Mouse (Mus musculus) heart, embryonic 15.5 days (tissue): ENCODE measurements around the gene Map3k13. TPM values are rescaled to one million over a fixed set of nuclear protein-coding genes. Genes with fewer than 3 reads are reported as not detected.

Experiments
- ATAC-seq: fragments of 200-750 bp; cut with Nextera tagmentation; replicated peaks from 2 replicates; pipeline ENCODE4 v1.8.0; 2017; ENCODE audit warnings: low read depth, moderate TSS enrichment; ENCODE audit not compliant: insufficient number of reproducible peaks, insufficient read depth, low FRiP score
- H3K27ac ChIP-seq: fragments of 300-500 bp; sonication (generic); 2 replicates; pipeline ENCODE4 v1.5.1; 2015; ENCODE audit warnings: mild to moderate bottlenecking, inconsistent platforms
- H3K27me3 ChIP-seq: fragments of 300-500 bp; sonication (generic); 2 replicates; pipeline ENCODE4 v1.6.1; 2015; ENCODE audit warnings: inconsistent platforms
- H3K36me3 ChIP-seq: fragments of 300-500 bp; sonication (generic); 2 replicates; pipeline ENCODE4 v1.6.1; 2015; ENCODE audit warnings: mild to moderate bottlenecking, inconsistent platforms
- H3K4me1 ChIP-seq: fragments of 300-500 bp; sonication (generic); replicated peaks from 2 replicates; pipeline ENCODE4 v1.6.1; 2015; ENCODE audit warnings: inconsistent platforms
- H3K4me2 ChIP-seq: fragments of 300-500 bp; sonication (generic); 2 replicates; pipeline ENCODE4 v1.6.1; 2015; ENCODE audit warnings: inconsistent platforms, mild to moderate bottlenecking, moderate library complexity
- H3K4me3 ChIP-seq: fragments of 300-500 bp; sonication (generic); 2 replicates; pipeline ENCODE4 v1.5.1; 2015; ENCODE audit warnings: mild to moderate bottlenecking, inconsistent platforms
- H3K9ac ChIP-seq: fragments of 300-500 bp; sonication (generic); 2 replicates; pipeline ENCODE4 v1.6.1; 2015; ENCODE audit warnings: mild to moderate bottlenecking, inconsistent platforms
- H3K9me3 ChIP-seq: fragments of 300-500 bp; sonication (generic); replicated peaks from 2 replicates; pipeline ENCODE4 v1.6.1; 2016; ENCODE audit warnings: inconsistent platforms
- WGBS: fragments of 180-500 bp; shearing (Covaris S2); methylation state at CpG from one replicate; pipeline ENCODE4 v1.1.7; 2015; ENCODE audit warnings: mixed read lengths; 5-methylcytosine and 5-hydroxymethylcytosine counted together
- polyA plus RNA-seq: library from polyadenylated mRNA; unstranded; fragments of >200 nt; fragmentation: Nextera tagmentation; extraction: Ambion mirVana; gene quantifications from 2 replicates; pipeline ENCODE4 v1.2.1, GENCODE M21; 2015

Map3k13 gene
- polyA plus RNA-seq, 1 experiment from 2014 or later: 0.60 TPM

DNA sequence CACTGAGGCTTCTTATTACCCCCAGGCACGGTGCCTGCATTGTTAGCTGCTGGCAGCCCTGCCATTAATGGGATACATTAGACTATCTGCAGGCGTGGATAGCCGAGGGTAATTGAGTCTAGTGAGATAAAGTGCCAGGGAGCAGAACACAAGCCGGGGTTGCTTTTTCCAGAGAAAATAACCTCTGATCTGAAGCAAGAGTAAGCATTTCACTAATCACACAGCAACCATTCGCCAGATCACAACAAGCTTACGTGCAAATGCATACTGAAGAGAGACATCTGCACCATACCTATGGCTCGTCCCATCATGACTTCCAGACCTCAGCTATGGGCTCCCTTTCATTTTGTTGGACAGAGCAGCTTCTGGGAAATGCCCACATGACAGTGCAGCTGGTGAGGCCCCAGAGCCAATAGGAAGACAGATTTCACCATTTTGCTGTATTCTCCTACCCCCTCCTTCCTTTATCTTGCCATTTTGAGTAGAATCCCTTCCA lies 59.3 kb downstream of the Map3k13 start:
- Histone ChIP-seq H3K27ac (no peak overlapping the region), H3K9me3 (no peaks in the 10 kb centered on the region), H3K36me3 (no peaks in the 10 kb centered on the region), H3K4me2 (no peak overlapping the region), H3K4me3 (no peak overlapping the region), H3K27me3 (no peaks in the 10 kb centered on the region), H3K4me1 (0 out of 2 replicates have a peak, but pooled peaks cover 5% of the 10 kb centered on the region), H3K9ac (no peak overlapping the region)
- 62% methylated on average over 7 of the region's 7 CpGs for WGBS
- no peak for ATAC-seq

DNA sequence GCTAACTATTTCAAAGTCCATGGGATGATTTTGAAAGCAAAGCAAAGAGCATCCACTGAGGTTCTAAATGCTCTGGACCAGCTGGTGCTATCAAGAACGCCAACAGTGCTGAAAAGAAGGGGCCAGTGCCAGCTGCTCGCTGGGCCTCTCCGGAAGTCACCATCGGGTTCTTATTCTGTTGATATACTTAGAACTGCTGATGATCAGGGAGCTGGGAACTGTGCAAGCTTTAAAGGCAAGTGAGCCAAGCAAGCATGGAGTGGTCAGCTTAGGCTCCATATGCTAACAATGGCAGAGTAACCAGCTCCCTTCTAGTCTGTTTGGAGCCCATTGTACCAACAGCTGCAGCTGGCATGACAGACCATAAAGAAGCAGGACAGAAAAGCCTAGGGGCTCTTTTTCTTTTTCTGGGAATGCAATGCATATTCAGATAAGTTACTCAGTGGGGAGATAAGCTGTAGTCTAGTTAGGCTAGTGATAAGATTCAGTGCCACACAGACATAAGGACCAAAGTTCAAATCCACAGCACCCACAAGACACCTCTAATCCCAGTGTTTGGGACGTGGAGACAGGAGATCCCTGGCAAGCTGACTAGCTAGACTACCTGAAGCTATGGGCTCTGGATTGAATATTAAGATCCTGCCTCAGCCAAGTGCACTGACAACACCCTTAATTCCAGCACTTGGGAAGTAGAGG lies 60.6 kb downstream of the Map3k13 start:
- H3K9me3 ChIP-seq: no peaks in the 10 kb centered on the region
- no peak overlapping the region for H3K4me3 ChIP-seq
- H3K4me1 ChIP-seq: 0 out of 2 replicates have a peak, but pooled peaks cover 5% of the 10 kb centered on the region
- no peak overlapping the region for H3K9ac ChIP-seq
- no peak overlapping the region for H3K27ac ChIP-seq
- H3K36me3 ChIP-seq: no peaks in the 10 kb centered on the region
- H3K27me3 ChIP-seq: no peaks in the 10 kb centered on the region
- no peak overlapping the region for H3K4me2 ChIP-seq
- WGBS: 77% methylated on average over 5 of the region's 5 CpGs
- no peak for ATAC-seq

DNA sequence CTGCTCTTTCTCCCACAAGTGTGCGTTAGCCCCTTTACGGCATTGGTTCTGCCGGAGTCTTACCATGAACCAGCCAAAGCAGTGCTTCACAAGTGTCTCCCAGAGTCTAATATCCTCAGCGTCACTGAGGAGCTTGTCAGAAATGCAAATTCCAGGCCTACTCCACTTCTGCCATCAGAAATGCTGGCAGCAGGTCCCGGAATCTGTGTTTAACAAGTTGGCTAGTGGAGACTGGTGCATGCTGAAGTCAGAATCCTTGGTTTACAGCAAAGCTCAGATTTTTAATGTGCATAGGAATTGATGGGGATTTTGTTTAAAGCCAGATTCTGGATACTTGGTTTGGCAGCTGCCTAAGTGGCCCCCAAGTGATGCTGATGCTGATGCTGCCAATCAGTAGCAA lies 62.0 kb downstream of the Map3k13 start:
- H3K4me1 ChIP-seq: 0 out of 2 replicates have a peak, but pooled peaks cover 5% of the 10 kb centered on the region
- 76% methylated on average over 5 of the region's 5 CpGs for WGBS
- H3K27ac ChIP-seq: no peak overlapping the region
- no peak overlapping the region for H3K9ac ChIP-seq
- H3K4me3 ChIP-seq: no peak overlapping the region
- H3K9me3 ChIP-seq: no peaks in the 10 kb centered on the region
- H3K27me3 ChIP-seq: no peaks in the 10 kb centered on the region
- H3K4me2 ChIP-seq: no peak overlapping the region
- no peak for ATAC-seq
- no peaks in the 10 kb centered on the region for H3K36me3 ChIP-seq

DNA sequence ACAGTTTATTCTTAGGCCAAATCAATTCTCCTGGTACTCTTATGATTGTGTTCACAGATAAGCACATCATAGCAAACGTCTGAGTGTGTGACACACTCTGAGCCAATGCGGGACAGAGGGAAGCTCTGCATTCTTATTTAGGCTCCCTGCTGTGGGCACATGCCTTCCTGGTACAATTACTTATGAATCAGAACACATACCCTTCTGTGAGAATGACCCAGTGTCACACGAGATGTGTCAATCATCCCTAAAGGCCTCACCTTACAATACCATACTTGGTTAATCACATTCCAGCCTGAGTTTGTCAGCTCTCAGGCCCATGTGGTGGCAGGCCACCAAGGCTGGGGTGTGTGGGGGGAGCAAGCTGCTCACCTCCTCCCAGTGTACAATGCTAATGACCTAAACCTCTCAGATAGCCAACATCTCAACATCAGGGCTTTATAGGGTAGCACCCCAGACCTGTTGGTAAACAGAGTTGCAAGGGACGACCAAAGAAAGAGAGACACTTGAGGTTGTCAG lies 63.0 kb downstream of the Map3k13 start:
- no peak overlapping the region for H3K27ac ChIP-seq
- H3K9ac ChIP-seq: no peak overlapping the region
- H3K9me3 ChIP-seq: no peaks in the 10 kb centered on the region
- H3K36me3 ChIP-seq: no peaks in the 10 kb centered on the region
- no peaks in the 10 kb centered on the region for H3K27me3 ChIP-seq
- 0 out of 2 replicates have a peak, but pooled peaks cover 5% of the 10 kb centered on the region for H3K4me1 ChIP-seq
- H3K4me3 ChIP-seq: no peak overlapping the region
- ATAC-seq: no peak
- H3K4me2 ChIP-seq: no peak overlapping the region
- WGBS: 36% methylated on average over 4 of the region's 4 CpGs

DNA sequence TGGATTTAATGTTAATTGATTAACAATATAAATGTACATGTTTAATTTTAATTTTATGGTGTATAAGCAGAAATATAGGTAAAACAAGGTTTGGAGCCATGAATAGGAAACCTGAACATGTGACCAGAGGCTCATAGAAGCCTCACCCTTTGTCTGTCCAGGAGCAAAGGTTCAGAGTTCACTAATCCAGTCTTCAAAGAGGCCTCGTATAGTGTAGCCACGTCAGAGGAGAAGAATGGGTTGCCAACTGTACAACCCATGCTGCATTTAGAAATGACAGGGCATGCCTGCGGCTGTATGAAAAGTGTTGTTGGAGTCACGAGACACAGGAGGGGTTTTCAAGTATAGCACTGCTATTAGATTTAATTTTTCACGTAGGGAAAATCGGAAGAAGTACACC lies 64.0 kb downstream of the Map3k13 start:
- WGBS: 76% methylated on average over 6 of the region's 6 CpGs
- ATAC-seq: no peak

DNA sequence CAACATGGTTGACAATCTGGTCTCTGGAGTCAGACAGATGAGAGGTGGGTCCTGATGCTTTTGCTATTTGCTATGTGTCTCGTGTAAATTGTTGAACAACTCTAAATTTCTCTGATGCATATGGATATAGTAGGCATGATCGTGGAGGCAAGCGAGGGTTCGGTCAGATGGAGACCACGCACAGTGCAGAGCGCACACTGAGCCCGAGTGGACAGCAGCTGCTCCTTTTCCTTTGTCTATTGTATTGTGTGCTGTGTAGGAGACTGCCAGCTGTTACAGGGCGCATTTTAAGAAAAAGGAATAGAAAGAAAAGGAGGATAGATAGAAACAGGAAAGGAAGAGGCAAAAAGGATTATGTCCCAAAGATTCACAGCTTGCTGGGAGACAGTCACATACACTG lies 64.7 kb downstream of the Map3k13 start:
- 0 out of 2 replicates have a peak, but pooled peaks cover 5% of the 10 kb centered on the region for H3K4me1 ChIP-seq
- H3K9me3 ChIP-seq: no peaks in the 10 kb centered on the region
- H3K4me3 ChIP-seq: no peak overlapping the region
- WGBS: 84% methylated on average over 8 of the region's 8 CpGs
- H3K27ac ChIP-seq: no peak overlapping the region
- no peaks in the 10 kb centered on the region for H3K36me3 ChIP-seq
- H3K4me2 ChIP-seq: no peak overlapping the region
- no peak overlapping the region for H3K9ac ChIP-seq
- no peaks in the 10 kb centered on the region for H3K27me3 ChIP-seq
- no peak for ATAC-seq

More for the DNA sequence above, 64.0 kb downstream of the Map3k13 start:
- no peak overlapping the region for H3K4me3 ChIP-seq
- H3K9me3 ChIP-seq: no peaks in the 10 kb centered on the region
- no peak overlapping the region for H3K27ac ChIP-seq
- no peaks in the 10 kb centered on the region for H3K36me3 ChIP-seq
- H3K4me1 ChIP-seq: 0 out of 2 replicates have a peak, but pooled peaks cover 5% of the 10 kb centered on the region
- H3K4me2 ChIP-seq: no peak overlapping the region
- H3K27me3 ChIP-seq: no peaks in the 10 kb centered on the region
- H3K9ac ChIP-seq: no peak overlapping the region

DNA sequence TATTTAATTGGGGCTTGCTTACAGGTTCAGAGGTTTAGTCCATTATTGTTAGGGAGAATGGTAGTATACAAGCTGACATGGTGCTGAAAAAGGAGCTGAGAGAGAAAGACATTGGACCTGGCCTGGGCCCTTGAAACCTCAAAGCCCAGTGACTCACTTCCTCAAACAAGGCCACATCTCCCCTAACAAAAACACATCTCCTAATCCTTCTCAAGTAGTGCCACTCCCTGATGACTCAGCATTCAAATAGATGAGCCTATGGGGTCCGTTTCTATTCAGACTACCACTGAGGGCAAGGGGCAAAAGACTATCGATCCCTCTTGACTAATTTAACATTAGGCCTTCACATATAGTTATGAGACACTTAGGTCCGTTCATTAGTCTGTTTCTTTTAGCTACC lies 68.3 kb downstream of the Map3k13 start:
- Histone ChIP-seq H3K9me3 (no peaks in the 10 kb centered on the region), H3K27me3 (no peaks in the 10 kb centered on the region), H3K4me3 (no peak overlapping the region), H3K27ac (no peak overlapping the region), H3K9ac (no peak overlapping the region), H3K4me2 (no peak overlapping the region), H3K36me3 (no peaks in the 10 kb centered on the region), H3K4me1 (peaks cover 3% of the 10 kb centered on the region; the same call in 1 of the 2 replicates)
- ATAC-seq: no peak
- 83% methylated on average over 3 of the region's 3 CpGs for WGBS

DNA sequence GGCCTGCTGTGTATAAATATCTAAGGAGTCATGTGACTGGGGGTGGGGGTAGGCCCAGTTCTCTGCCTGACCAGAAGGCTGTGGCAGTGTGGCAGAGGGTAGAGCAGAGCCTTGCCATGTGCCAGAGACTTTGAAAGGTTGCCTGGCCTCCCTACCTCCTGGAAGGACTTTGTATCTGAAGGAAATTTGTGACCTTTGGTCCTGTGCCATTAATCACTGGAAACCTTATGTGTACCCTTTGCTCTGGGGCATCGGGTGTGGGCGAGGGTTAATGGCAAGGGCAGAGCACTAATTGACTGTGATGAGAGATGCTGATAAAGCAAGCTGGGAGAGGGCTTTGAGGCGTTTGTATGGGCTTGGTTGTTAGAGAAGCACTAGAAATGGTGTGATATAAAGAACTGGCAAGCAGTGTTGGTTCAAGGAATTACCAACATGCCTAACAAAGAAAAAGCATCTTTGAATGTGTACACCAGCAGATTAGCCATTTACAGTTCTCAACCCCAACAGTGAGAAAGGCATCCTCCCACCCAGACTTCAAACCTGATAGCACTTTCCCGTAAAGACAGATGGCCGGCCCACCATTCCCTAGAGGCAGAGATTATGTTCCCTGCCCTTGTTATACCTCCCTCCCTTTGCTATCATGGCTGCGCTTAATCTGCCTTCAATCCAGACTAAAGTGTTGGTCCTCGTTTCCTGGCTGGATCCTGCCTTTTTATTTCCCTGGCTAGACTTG lies 71.3 kb downstream of the Map3k13 start:
- H3K27ac ChIP-seq: no peak overlapping the region
- H3K27me3 ChIP-seq: no peaks in the 10 kb centered on the region
- ATAC-seq: no peak
- H3K4me1 ChIP-seq: peaks cover 3% of the 10 kb centered on the region; the same call in 1 of the 2 replicates
- H3K4me2 ChIP-seq: no peak overlapping the region
- H3K9me3 ChIP-seq: no peaks in the 10 kb centered on the region
- no peak overlapping the region for H3K9ac ChIP-seq
- no peaks in the 10 kb centered on the region for H3K36me3 ChIP-seq
- no peak overlapping the region for H3K4me3 ChIP-seq
- WGBS: 40% methylated on average over 7 of the region's 7 CpGs

DNA sequence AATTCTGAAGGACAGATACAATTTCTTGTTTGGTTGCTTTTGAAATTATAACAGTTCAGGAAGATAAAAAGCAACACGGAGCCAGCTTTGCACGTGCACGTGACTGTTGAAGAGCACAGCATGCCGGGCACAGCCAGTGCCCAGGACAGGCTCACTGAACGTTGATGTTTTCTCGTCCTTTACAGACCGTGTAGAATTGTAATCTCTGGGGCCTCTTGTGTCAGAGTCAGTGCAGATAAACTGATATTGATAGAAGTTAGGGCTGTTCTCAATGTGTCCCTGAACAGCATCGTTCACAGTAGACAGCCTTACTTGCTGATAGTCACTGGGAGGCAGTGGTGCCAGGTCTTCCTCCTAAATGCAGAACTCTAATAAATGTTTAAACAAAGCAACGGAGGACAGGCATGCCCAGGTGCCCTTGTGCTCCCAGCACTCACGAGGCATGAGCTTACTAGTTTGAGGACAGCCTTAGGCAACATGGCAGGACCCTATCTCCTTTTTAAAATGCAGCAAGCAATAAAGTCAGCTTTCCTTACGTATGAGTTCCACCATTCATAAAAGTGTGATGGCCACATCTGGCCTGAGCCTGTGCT lies 71.9 kb downstream of the Map3k13 start:
- H3K27ac ChIP-seq: no peak overlapping the region
- no peaks in the 10 kb centered on the region for H3K9me3 ChIP-seq
- peaks cover 3% of the 10 kb centered on the region; the same call in 1 of the 2 replicates for H3K4me1 ChIP-seq
- H3K36me3 ChIP-seq: no peaks in the 10 kb centered on the region
- no peak overlapping the region for H3K4me2 ChIP-seq
- H3K27me3 ChIP-seq: no peaks in the 10 kb centered on the region
- H3K9ac ChIP-seq: no peak overlapping the region
- no peak overlapping the region for H3K4me3 ChIP-seq
- WGBS: 57% methylated on average over 11 of the region's 11 CpGs
- ATAC-seq: no peak

DNA sequence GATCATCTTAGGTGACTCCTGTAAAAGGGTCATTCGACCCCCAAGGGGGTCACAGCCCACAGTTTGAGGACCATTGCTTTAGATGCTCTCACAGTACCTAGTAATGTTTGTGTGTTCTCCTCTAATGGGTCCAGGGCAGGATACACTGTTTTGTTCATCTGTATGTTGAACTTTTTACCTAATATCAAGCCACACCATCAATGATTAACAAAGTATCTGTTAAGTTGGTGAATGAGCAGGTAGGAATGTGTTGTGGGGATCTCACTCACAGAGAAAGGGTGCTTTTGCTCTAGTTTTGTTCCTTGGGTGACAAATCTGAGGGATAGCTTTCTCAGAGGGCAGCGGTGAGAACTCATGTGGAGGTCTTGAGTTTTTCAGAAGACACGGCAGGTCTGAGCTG lies 73.6 kb downstream of the Map3k13 start:
- no peak for ATAC-seq
- H3K9ac ChIP-seq: no peak overlapping the region

DNA sequence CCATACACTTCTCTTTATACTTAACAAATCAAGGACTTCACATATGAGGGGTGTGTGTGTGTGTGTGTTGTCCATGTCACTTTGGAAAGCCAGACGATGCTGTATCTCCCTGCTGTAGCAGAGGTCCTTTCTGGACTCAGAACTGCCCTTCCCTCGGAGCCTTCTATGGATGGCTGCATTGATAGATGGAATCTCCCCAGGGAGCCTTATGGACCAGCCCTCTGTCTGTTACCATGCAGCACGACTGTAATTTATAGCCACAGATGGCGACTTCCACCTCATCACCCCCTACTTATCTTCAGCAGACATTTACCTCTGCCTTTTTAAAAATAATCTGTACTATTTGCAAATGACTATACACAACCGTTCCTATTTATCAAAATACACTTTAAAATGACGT lies 74.5 kb downstream of the Map3k13 start:
- no peak for ATAC-seq
- Histone ChIP-seq H3K9me3 (no peaks in the 10 kb centered on the region), H3K4me3 (no peak overlapping the region), H3K4me1 (peaks cover 3% of the 10 kb centered on the region; the same call in 1 of the 2 replicates), H3K36me3 (no peaks in the 10 kb centered on the region), H3K9ac (no peak overlapping the region), H3K27ac (no peak overlapping the region), H3K27me3 (no peaks in the 10 kb centered on the region), H3K4me2 (no peak overlapping the region)
- 53% methylated on average over 6 of the region's 6 CpGs for whole genome bisulfite sequencing

More for the DNA sequence above, 73.6 kb downstream of the Map3k13 start:
- Histone ChIP-seq H3K4me1 (peaks cover 3% of the 10 kb centered on the region; the same call in 1 of the 2 replicates), H3K27ac (no peak overlapping the region), H3K4me2 (no peak overlapping the region), H3K36me3 (no peaks in the 10 kb centered on the region), H3K27me3 (no peaks in the 10 kb centered on the region), H3K4me3 (no peak overlapping the region), H3K9me3 (no peaks in the 10 kb centered on the region)
- 81% methylated on average over 3 of the region's 3 CpGs for WGBS
